In genomic region chr6:121184198-121185140, GRCm38 (mm10) we compare ENCODE assay signal across 8 mouse cellular contexts. TPM values are rescaled to one million over a fixed set of nuclear protein-coding genes. Genes with fewer than 3 reads are reported as not detected.
DNase-seq lines count a peak whose midpoint lies in the region; ATAC-seq and TF ChIP-seq lines count a peak whose summit lies in the region.

No protein-coding gene starts in this region.

- H3K27ac ChIP-seq in MEL (ENCODE audit: control insufficient read depth, low read depth, low read length), result peak overlapping the region; percentile 32; the same call in 1 of the 2 replicates
- H3K27ac ChIP-seq in layer of hippocampus, adult 2 months, result peak overlapping the region; percentile 97

- intact Hi-C loops in heart, postnatal 36 days (cut with DNase I), result loop anchor here (1.0 to 10.0 kb wide), 5 partner anchors 63 to 350 kb away; partner anchors contain the start of gene Usp18

- peak overlapping the region; percentile 73 for H3K9ac ChIP-seq in MEL (ENCODE audit: control insufficient read depth, low read depth, low read length, poor library complexity, severe bottlenecking)

- no peaks in the 10 kb centered on the region for H3K9me3 ChIP-seq in MEL (replicated peaks; ENCODE audit: insufficient read depth, low read length)

- H3K79me2 ChIP-seq in MEL (ENCODE audit: control insufficient read depth, insufficient read depth, low read length, poor library complexity), result peaks cover 8% of the 10 kb centered on the region

- TF ChIP-seq CTCF in MEL (IDR thresholded peaks at IDR 0.05 in 2 of 3, conservative IDR thresholded peaks at IDR 0.05 in 1 of 3; ENCODE audit: control insufficient read depth in 1 of 3, insufficient read depth in 1 of 3, low read depth in 2 of 3, low read length in 3 of 3, poor library complexity in 1 of 3, severe bottlenecking in 1 of 3), result peak; percentile 65 to 95 (median 68)
- TF ChIP-seq CTCF in layer of hippocampus, adult 2 months (conservative IDR thresholded peaks at IDR 0.05), result peak; percentile 82

- peaks cover 0 to 3% of the 10 kb centered on the region in 2 experiments; a peak in 3 of 4 replicates for H3K36me3 ChIP-seq in MEL (ENCODE audit: control insufficient read depth in 1 of 2, insufficient read depth in 2 of 2, low read length in 2 of 2)

- peak overlapping the region; percentile 75 to 81 for H3K4me3 ChIP-seq in MEL (ENCODE audit: control insufficient read depth in 1 of 2, insufficient read depth in 1 of 2, low read depth in 2 of 2, low read length in 2 of 2)
- peak overlapping the region; percentile 98 for H3K4me3 ChIP-seq in layer of hippocampus, adult 2 months

- DNase-seq in MEL (ENCODE audit: low read depth, low spot score), result peak; percentile 90
- peak; percentile 89 for DNase-seq in brain, adult 2 months (ENCODE audit: low read depth, low spot score)
- DNase-seq in heart, postnatal 36 days, result peak; percentile 40 to 44
- DNase-seq in layer of hippocampus, adult 2 months (ENCODE audit: low spot score in 2 of 2), result peak; percentile 38 to 50
- peak; percentile 77 for DNase-seq in lung, postnatal 10 days
- peak; percentile 79 for DNase-seq in retina, postnatal 1 day
- DNase-seq in urinary bladder, postnatal 25 days (ENCODE audit: low spot score), result peak; percentile 40

- TF ChIP-seq EP300 in MEL (IDR thresholded peaks at IDR 0.05; ENCODE audit: low read depth in 1 of 2, low read length in 2 of 2), result no peak

- no peaks in the 10 kb centered on the region for H3K27me3 ChIP-seq in MEL (ENCODE audit: control insufficient read depth in 1 of 2, insufficient read depth in 2 of 2, low read length in 2 of 2)

- peak; percentile 72 for ATAC-seq in erythroblast, adult 5-6 weeks (replicated peaks; ENCODE audit: low FRiP score, poor library complexity, severe bottlenecking)

- TF ChIP-seq POLR2A in MEL (IDR thresholded peaks at IDR 0.05; ENCODE audit: control insufficient read depth in 1 of 2, insufficient read depth in 1 of 2, low read depth in 1 of 2, low read length in 2 of 2, poor library complexity in 1 of 2), result no peak

- TF ChIP-seq RAD21 in MEL (IDR thresholded peaks at IDR 0.05; ENCODE audit: low read depth, low read length), result peak; percentile 96

- peaks cover 2 to 6% of the 10 kb centered on the region in 2 experiments for H3K4me1 ChIP-seq in MEL (ENCODE audit: control insufficient read depth in 1 of 2, insufficient read depth in 2 of 2, low read length in 2 of 2)

TF ChIP-seq in MEL, 35 proteins besides CTCF, POLR2A, EP300 and RAD21:
- TF ChIP-seq NELFE (IDR thresholded peaks at IDR 0.05; ENCODE audit: low read depth, low read length) (no peak), SIN3A (IDR thresholded peaks at IDR 0.05; ENCODE audit: low read length) (peak; percentile 41; the same call in 1 of the 2 replicates), MAZ (IDR thresholded peaks at IDR 0.05; ENCODE audit: low read depth, low read length) (0 out of 2 replicates have a peak, but pooled peaks have one; percentile 24), MYC (IDR thresholded peaks at IDR 0.05; ENCODE audit: low read depth, low read length) (peak; percentile 36; the same call in 1 of the 2 replicates), HCFC1 (IDR thresholded peaks at IDR 0.05; ENCODE audit: low read depth, low read length) (0 out of 2 replicates have a peak, but pooled peaks have one; percentile 53), ELF1 (IDR thresholded peaks at IDR 0.05; ENCODE audit: low read depth, low read length) (no peak), MXI1 (IDR thresholded peaks at IDR 0.05; ENCODE audit: low read depth, low read length) (peak; percentile 74), TBP (IDR thresholded peaks at IDR 0.05; ENCODE audit: low read depth, low read length) (0 out of 2 replicates have a peak, but pooled peaks have one; percentile 11), CHD1 (IDR thresholded peaks at IDR 0.05; ENCODE audit: low read depth, low read length) (0 out of 2 replicates have a peak, but pooled peaks have one; percentile 48), MAX (IDR thresholded peaks at IDR 0.05; ENCODE audit: low read length) (no peak), UBTF (IDR thresholded peaks at IDR 0.05; ENCODE audit: borderline replicate concordance, insufficient read depth, low read depth, low read length) (no peak), USF1 (IDR thresholded peaks at IDR 0.05; ENCODE audit: low read depth, low read length) (no peak), GABPA (IDR thresholded peaks at IDR 0.05; ENCODE audit: low read depth, low read length) (no peak), RCOR1 (IDR thresholded peaks at IDR 0.05; ENCODE audit: low read depth, low read length) (no peak), MEF2A (IDR thresholded peaks at IDR 0.05; ENCODE audit: extremely low read depth, insufficient replicate concordance, low read depth, low read length, poor library complexity, severe bottlenecking) (no peak), ZNF384 (IDR thresholded peaks at IDR 0.05; ENCODE audit: low read depth, low read length) (no peak), USF2 (IDR thresholded peaks at IDR 0.05; ENCODE audit: borderline replicate concordance in 1 of 2, insufficient read depth in 1 of 2, low read depth in 1 of 2, low read length in 2 of 2) (no peak), TCF12 (IDR thresholded peaks at IDR 0.05; ENCODE audit: low read depth, low read length) (0 out of 2 replicates have a peak, but pooled peaks have one; percentile 14), ZC3H11A (IDR thresholded peaks at IDR 0.05; ENCODE audit: low read depth, low read length) (peak; percentile 84), NRF1 (IDR thresholded peaks at IDR 0.05; ENCODE audit: insufficient read depth, low read depth, low read length, poor library complexity, severe bottlenecking) (no peak), SMC3 (IDR thresholded peaks at IDR 0.05; ENCODE audit: low read depth, low read length) (peak; percentile 86), POLR2AphosphoS2 (IDR thresholded peaks at IDR 0.05; ENCODE audit: low read length) (no peak)
TF ChIP-seq in MEL: peak in this region for 10.

RNA-seq across cellular contexts. Expression of gene Pex26, which starts 1.0 kb away (rescaled TPM):
- total RNA-seq in MEL (2012; rRNA removed), result 5.7 and 6.9 TPM in 2 replicates
- 1 to 10 TPM in 1 of 2 experiments, not detected in 1; 9.9 TPM for polyA plus RNA-seq in MEL (2012; ENCODE audit: insufficient read depth in 1 of 2, insufficient read length in 2 of 2, low read depth in 1 of 2, low replicate concordance in 2 of 2, missing spikeins in 1 of 2)
- 1.7 and 3.8 TPM in 2 replicates for total RNA-seq in erythroblast, adult 5-6 weeks (2015; ENCODE audit: low replicate concordance)
- 1.3 and 1.7 TPM in 2 replicates for total RNA-seq in erythroblast, adult 5-6 weeks (2017; ENCODE audit: low replicate concordance)
- total RNA-seq in heart, postnatal 36 days (2021), result 1 to 10 TPM; 5.5 to 6.3 TPM
- total RNA-seq in layer of hippocampus, adult 2 months (2021), result 10 to 100 TPM in 1 of 2 experiments, 1 to 10 TPM in 1; 9.7 to 11.5 TPM

RNA-seq across cellular contexts. Expression of gene Tuba8, which starts 26.0 kb away (rescaled TPM):
- total RNA-seq in MEL (2012; rRNA removed), result 1.6 and 1.9 TPM in 2 replicates
- polyA plus RNA-seq in MEL (2012; ENCODE audit: insufficient read depth in 1 of 2, insufficient read length in 2 of 2, low read depth in 1 of 2, low replicate concordance in 2 of 2, missing spikeins in 1 of 2), result 1 to 10 TPM in 1 of 2 experiments, not detected in 1; 1.4 TPM
- 11.5 and 14.4 TPM in 2 replicates for total RNA-seq in erythroblast, adult 5-6 weeks (2015; ENCODE audit: low replicate concordance)
- total RNA-seq in erythroblast, adult 5-6 weeks (2017; ENCODE audit: low replicate concordance), result 5.9 and 6.7 TPM in 2 replicates
- 100 to 1,000 TPM in 1 of 2 experiments, 10 to 100 TPM in 1; 94.4 to 144 TPM for total RNA-seq in heart, postnatal 36 days (2021)
- 1 to 10 TPM; 5.0 to 6.1 TPM for total RNA-seq in layer of hippocampus, adult 2 months (2021)

RNA-seq across cellular contexts. Expression of gene Mical3, which starts 53.7 kb away (rescaled TPM):
- 19.8 and 24.7 TPM in 2 replicates for total RNA-seq in MEL (2012; rRNA removed)
- 100 to 1,000 TPM in 1 of 2 experiments, 10 to 100 TPM in 1; 31.4 to 125 TPM for polyA plus RNA-seq in MEL (2012; ENCODE audit: insufficient read depth in 1 of 2, insufficient read length in 2 of 2, low read depth in 1 of 2, low replicate concordance in 2 of 2, missing spikeins in 1 of 2)
- total RNA-seq in erythroblast, adult 5-6 weeks (2015; ENCODE audit: low replicate concordance), result 99.0 and 127 TPM in 2 replicates
- 133 and 258 TPM in 2 replicates for total RNA-seq in erythroblast, adult 5-6 weeks (2017; ENCODE audit: low replicate concordance)
- 100 to 1,000 TPM; 119 to 136 TPM for total RNA-seq in heart, postnatal 36 days (2021)
- 10 to 100 TPM; 89.5 to 94.6 TPM for total RNA-seq in layer of hippocampus, adult 2 months (2021)

Comparison
In these comparisons a context has a peak if more than half of its experiments do, and no peak if none do; other contexts are left out.
1. Peak in every context shown above with its lines: DNase-seq, ATAC-seq, H3K4me3 ChIP-seq and H3K27ac ChIP-seq.
2. DNase-seq: peak in every context shown above with its lines; median percentile 90 in MEL; 89 in brain, adult 2 months; 79 in retina, postnatal 1 day; 77 in lung, postnatal 10 days; 44 in layer of hippocampus, adult 2 months; 42 in heart, postnatal 36 days; 40 in urinary bladder, postnatal 25 days.
3. RNA of gene Tuba8, which starts 26.0 kb away (total RNA-seq): 94.4 to 144 TPM in heart, postnatal 36 days; 5.9 to 14.4 TPM in erythroblast, adult 5-6 weeks, 5.0 to 6.1 TPM in layer of hippocampus, adult 2 months and 1.6 to 1.9 TPM in MEL; every median in the first group is over 4 times any median in the second.